Mouse (Mus musculus): ENCODE data around the gene Fgfr1op. TPM values are rescaled to one million over a fixed set of nuclear protein-coding genes. Genes with fewer than 3 reads are reported as not detected.

The Fgfr1op gene
- polyA plus RNA-seq, 1 experiment from 2014 or later = 28.6 TPM

- no peak for ATAC-seq (ENCODE audit: low FRiP score, low read depth)
- Histone ChIP-seq H3K4me1 (replicated peaks) (no peaks in the 10 kb centered on the region), H3K9ac (no peak overlapping the region), H3K36me3 (no peaks in the 10 kb centered on the region), H3K27ac (replicated peaks) (no peak overlapping the region), H3K9me3 (no peaks in the 10 kb centered on the region), H3K27me3 (no peaks in the 10 kb centered on the region), H3K4me3 (no peak overlapping the region), H3K4me2 (no peak overlapping the region)
- 88% methylated on average over 10 of the region's 10 CpGs for WGBS
These were observed 45.4 kb downstream of the Fgfr1op start for GRCm38 (mm10) chr17:8210675-8211074.

GRCm38 (mm10) chr17:8211399-8211798 lies 46.1 kb downstream of the Fgfr1op start:
- 92% methylated on average over 6 of the region's 6 CpGs for WGBS
- no peak overlapping the region for H3K9ac ChIP-seq

GRCm38 (mm10) chr17:8214369-8214768 lies 49.1 kb downstream of the Fgfr1op start:
- Histone ChIP-seq H3K4me2 (no peak overlapping the region), H3K36me3 (no peaks in the 10 kb centered on the region), H3K9me3 (no peaks in the 10 kb centered on the region), H3K27me3 (no peaks in the 10 kb centered on the region), H3K4me3 (no peak overlapping the region), H3K9ac (no peak overlapping the region), H3K4me1 (replicated peaks) (no peaks in the 10 kb centered on the region), H3K27ac (replicated peaks) (no peak overlapping the region)
- WGBS = 96% methylated on average over 1 of the region's 1 CpGs
- ATAC-seq (ENCODE audit: low FRiP score, low read depth) = no peak

More at GRCm38 (mm10) chr17:8211399-8211798, 46.1 kb downstream of the Fgfr1op start:
- no peak overlapping the region for H3K4me2 ChIP-seq
- no peaks in the 10 kb centered on the region for H3K9me3 ChIP-seq
- no peak overlapping the region for H3K27ac ChIP-seq (replicated peaks)
- no peaks in the 10 kb centered on the region for H3K36me3 ChIP-seq
- H3K4me1 ChIP-seq (replicated peaks) = no peaks in the 10 kb centered on the region
- no peak for ATAC-seq (ENCODE audit: low FRiP score, low read depth)
- no peak overlapping the region for H3K4me3 ChIP-seq
- no peaks in the 10 kb centered on the region for H3K27me3 ChIP-seq

- H3K9me3 ChIP-seq = no peaks in the 10 kb centered on the region
- no peak overlapping the region for H3K27ac ChIP-seq (replicated peaks)
- no peak overlapping the region for H3K4me3 ChIP-seq
- no peak overlapping the region for H3K4me2 ChIP-seq
- no peak for ATAC-seq (ENCODE audit: low FRiP score, low read depth)
- no peaks in the 10 kb centered on the region for H3K4me1 ChIP-seq (replicated peaks)
- 90% methylated on average over 12 of the region's 12 CpGs for whole genome bisulfite sequencing
- H3K9ac ChIP-seq = no peak overlapping the region
- no peaks in the 10 kb centered on the region for H3K36me3 ChIP-seq
- no peaks in the 10 kb centered on the region for H3K27me3 ChIP-seq
These were observed 49.9 kb downstream of the Fgfr1op start for GRCm38 (mm10) chr17:8215016-8215745.

- no peak for ATAC-seq (ENCODE audit: low FRiP score, low read depth)
- H3K4me3 ChIP-seq = no peak overlapping the region
These were observed 57.9 kb downstream of the Fgfr1op start for GRCm38 (mm10) chr17:8223225-8223624.

GRCm38 (mm10) chr17:8224072-8224471 lies 58.8 kb downstream of the Fgfr1op start:
- H3K4me3 ChIP-seq = no peak overlapping the region
- no peak overlapping the region for H3K9ac ChIP-seq
- H3K4me2 ChIP-seq = no peak overlapping the region
- ATAC-seq (ENCODE audit: low FRiP score, low read depth) = no peak
- no peaks in the 10 kb centered on the region for H3K4me1 ChIP-seq (replicated peaks)
- no peaks in the 10 kb centered on the region for H3K27me3 ChIP-seq
- 72% methylated on average over 1 of the region's 1 CpGs for WGBS
- no peak overlapping the region for H3K27ac ChIP-seq (replicated peaks)
- no peaks in the 10 kb centered on the region for H3K9me3 ChIP-seq
- H3K36me3 ChIP-seq = no peaks in the 10 kb centered on the region

More at GRCm38 (mm10) chr17:8223225-8223624, 57.9 kb downstream of the Fgfr1op start:
- Histone ChIP-seq H3K27ac (replicated peaks) (no peak overlapping the region), H3K27me3 (no peaks in the 10 kb centered on the region), H3K9me3 (no peaks in the 10 kb centered on the region), H3K9ac (no peak overlapping the region), H3K4me1 (replicated peaks) (no peaks in the 10 kb centered on the region), H3K36me3 (no peaks in the 10 kb centered on the region), H3K4me2 (no peak overlapping the region)
- 79% methylated on average over 10 of the region's 10 CpGs for WGBS

GRCm38 (mm10) chr17:8225166-8225565 lies 59.9 kb downstream of the Fgfr1op start:
- Histone ChIP-seq H3K4me2 (no peak overlapping the region), H3K4me3 (no peak overlapping the region), H3K27me3 (no peaks in the 10 kb centered on the region), H3K27ac (replicated peaks) (no peak overlapping the region), H3K4me1 (replicated peaks) (no peaks in the 10 kb centered on the region), H3K9ac (no peak overlapping the region), H3K36me3 (no peaks in the 10 kb centered on the region), H3K9me3 (no peaks in the 10 kb centered on the region)
- ATAC-seq (ENCODE audit: low FRiP score, low read depth) = no peak
- 89% methylated on average over 2 of the region's 2 CpGs for WGBS

- H3K4me1 ChIP-seq (replicated peaks) = no peaks in the 10 kb centered on the region
- H3K27ac ChIP-seq (replicated peaks) = no peak overlapping the region
- no peak for ATAC-seq (ENCODE audit: low FRiP score, low read depth)
- WGBS = 77% methylated on average over 4 of the region's 4 CpGs
- H3K36me3 ChIP-seq = no peaks in the 10 kb centered on the region
- H3K9ac ChIP-seq = no peak overlapping the region
- no peaks in the 10 kb centered on the region for H3K27me3 ChIP-seq
- no peaks in the 10 kb centered on the region for H3K9me3 ChIP-seq
- H3K4me3 ChIP-seq = no peak overlapping the region
- H3K4me2 ChIP-seq = no peak overlapping the region
These were observed 60.4 kb downstream of the Fgfr1op start for GRCm38 (mm10) chr17:8225746-8226145.

GRCm38 (mm10) chr17:8228622-8229021 lies 63.3 kb downstream of the Fgfr1op start:
- Histone ChIP-seq H3K4me2 (no peak overlapping the region), H3K9me3 (no peaks in the 10 kb centered on the region), H3K4me3 (no peak overlapping the region), H3K36me3 (no peaks in the 10 kb centered on the region), H3K27me3 (no peaks in the 10 kb centered on the region), H3K9ac (no peak overlapping the region), H3K4me1 (replicated peaks) (no peaks in the 10 kb centered on the region), H3K27ac (replicated peaks) (no peak overlapping the region)
- no peak for ATAC-seq (ENCODE audit: low FRiP score, low read depth)
- WGBS = 45% methylated on average over 9 of the region's 9 CpGs

GRCm38 (mm10) chr17:8229607-8230006 lies 64.3 kb downstream of the Fgfr1op start:
- ATAC-seq (ENCODE audit: low FRiP score, low read depth) = no peak
- WGBS = 95% methylated on average over 3 of the region's 3 CpGs

GRCm38 (mm10) chr17:8232089-8232488 lies 66.8 kb downstream of the Fgfr1op start:
- Histone ChIP-seq H3K9me3 (no peaks in the 10 kb centered on the region), H3K36me3 (no peaks in the 10 kb centered on the region), H3K4me3 (no peak overlapping the region), H3K4me2 (no peak overlapping the region), H3K27me3 (no peaks in the 10 kb centered on the region), H3K4me1 (replicated peaks) (no peaks in the 10 kb centered on the region), H3K9ac (no peak overlapping the region), H3K27ac (replicated peaks) (no peak overlapping the region)
- WGBS = 72% methylated on average over 5 of the region's 5 CpGs
- ATAC-seq (ENCODE audit: low FRiP score, low read depth) = no peak

More at GRCm38 (mm10) chr17:8229607-8230006, 64.3 kb downstream of the Fgfr1op start:
- Histone ChIP-seq H3K9me3 (no peaks in the 10 kb centered on the region), H3K36me3 (no peaks in the 10 kb centered on the region), H3K4me1 (replicated peaks) (no peaks in the 10 kb centered on the region), H3K27me3 (no peaks in the 10 kb centered on the region), H3K4me3 (no peak overlapping the region), H3K9ac (no peak overlapping the region), H3K27ac (replicated peaks) (no peak overlapping the region), H3K4me2 (no peak overlapping the region)

GRCm38 (mm10) chr17:8233618-8234214 lies 68.4 kb downstream of the Fgfr1op start:
- WGBS = 82% methylated on average over 15 of the region's 15 CpGs
- no peaks in the 10 kb centered on the region for H3K27me3 ChIP-seq
- H3K9ac ChIP-seq = no peak overlapping the region
- H3K9me3 ChIP-seq = no peaks in the 10 kb centered on the region
- no peaks in the 10 kb centered on the region for H3K36me3 ChIP-seq
- H3K4me1 ChIP-seq (replicated peaks) = no peaks in the 10 kb centered on the region
- H3K4me2 ChIP-seq = no peak overlapping the region
- no peak for ATAC-seq (ENCODE audit: low FRiP score, low read depth)
- H3K27ac ChIP-seq (replicated peaks) = no peak overlapping the region
- no peak overlapping the region for H3K4me3 ChIP-seq
